Mouse (Mus musculus) small intestine, adult 2 months (tissue): ENCODE measurements around the gene Pdcd11. TPM values are rescaled to one million over a fixed set of nuclear protein-coding genes. Genes with fewer than 3 reads are reported as not detected.

ENCODE experiments used
- H3K27ac ChIP-seq: fragments of 200-500 bp; 2 replicates; pipeline ENCODE4 v1.5.1; 2012; ENCODE audit warnings: low read depth, low read length, control low read depth, inconsistent platforms; ENCODE audit not compliant: insufficient read depth
- H3K27me3 ChIP-seq: fragments of 200-500 bp; 2 replicates; pipeline ENCODE4 v1.6.1; 2012; ENCODE audit warnings: mild to moderate bottlenecking, moderate library complexity, low read length, inconsistent platforms; ENCODE audit not compliant: control insufficient read depth, insufficient read depth
- H3K36me3 ChIP-seq: fragments of 200-500 bp; 2 replicates; pipeline ENCODE4 v1.6.1; 2012; ENCODE audit warnings: mild to moderate bottlenecking, low read length, control low read depth, inconsistent platforms; ENCODE audit not compliant: control insufficient read depth, insufficient read depth
- H3K4me1 ChIP-seq: fragments of 200-500 bp; 2 replicates; pipeline ENCODE4 v1.6.1; 2012; ENCODE audit warnings: low read length, inconsistent platforms, mixed read lengths; ENCODE audit not compliant: control insufficient read depth, insufficient read depth, insufficient read length
- H3K4me3 ChIP-seq: fragments of 200-500 bp; 2 replicates; pipeline ENCODE4 v1.5.1; 2012; ENCODE audit warnings: low read depth, mild to moderate bottlenecking, control low read depth, inconsistent platforms, low read length, moderate library complexity
- CTCF ChIP-seq: fragments of 200-500 bp; IDR thresholded peaks from 2 replicates; pipeline ENCODE4 v1.5.1; 2012; ENCODE audit warnings: low read depth, mild to moderate bottlenecking, control low read depth, inconsistent platforms, low read length, moderate library complexity, mixed read lengths; ENCODE audit not compliant: insufficient replicate concordance, insufficient read length; ENCODE audit errors: extremely low read depth
- POLR2A ChIP-seq: fragments of 200-500 bp; IDR thresholded peaks from 2 replicates; pipeline ENCODE4 v1.6.1; 2012; ENCODE audit warnings: low read depth, mild to moderate bottlenecking, control low read depth, inconsistent platforms, low read length, moderate library complexity
- WGBS: fragments of 180-500 bp; shearing (Covaris S2); methylation state at CpG from one replicate; pipeline ENCODE4 v1.1.7; 2018; 5-methylcytosine and 5-hydroxymethylcytosine counted together
- polyA plus RNA-seq: library from polyadenylated mRNA; depleted of rRNA; stranded (reverse); fragments of >200 nt; gene quantifications from 2 replicates; pipeline ENCODE4 v1.2.3, GENCODE M21; 2012

Pdcd11 gene
- polyA plus RNA-seq, 1 experiment: 4.3 TPM

GRCm38 (mm10) chr19:47152062-47152369 is 61.4 kb downstream of the Pdcd11 start:
- 55% methylated on average over 12 of the region's 12 CpGs for WGBS
- Histone ChIP-seq H3K4me3 (no peak overlapping the region), H3K27ac (no peak overlapping the region), H3K4me1 (peaks cover 4% of the 10 kb centered on the region), H3K36me3 (no peaks in the 10 kb centered on the region), H3K27me3 (peaks cover 3% of the 10 kb centered on the region; the same call in 1 of the 2 replicates)
- no peak for TF ChIP-seq POLR2A
- TF ChIP-seq CTCF: no peak

GRCm38 (mm10) chr19:47153767-47154166 is 63.2 kb downstream of the Pdcd11 start:
- no peaks in the 10 kb centered on the region for H3K36me3 ChIP-seq
- peaks cover 3% of the 10 kb centered on the region; the same call in 1 of the 2 replicates for H3K27me3 ChIP-seq
- peaks cover 4% of the 10 kb centered on the region for H3K4me1 ChIP-seq
- TF ChIP-seq POLR2A (no peak), CTCF (no peak)
- H3K4me3 ChIP-seq: no peak overlapping the region
- WGBS: 86% methylated on average over 7 of the region's 7 CpGs
- no peak overlapping the region for H3K27ac ChIP-seq

- no peak within 1 kb of the TSS for H3K27ac ChIP-seq
- peaks cover 2% of the 10 kb centered on the region; the same call in 1 of the 2 replicates for H3K4me1 ChIP-seq
- H3K27me3 ChIP-seq: no peaks in the 10 kb centered on the region
- 79% methylated on average over 11 of the region's 11 CpGs for WGBS
- no peaks in the 10 kb centered on the region for H3K36me3 ChIP-seq
- H3K4me3 ChIP-seq: no peak within 1 kb of the TSS
- TF ChIP-seq POLR2A: no peak
- TF ChIP-seq CTCF: no peak
Measured at GRCm38 (mm10) chr19:47157664-47158063, 67.1 kb downstream of the Pdcd11 start, which contains the start of gene Calhm3. TSS of gene Calhm3 (minus strand) at chr19:47157764.

GRCm38 (mm10) chr19:47161669-47162068 is 71.1 kb downstream of the Pdcd11 start:
- Histone ChIP-seq H3K4me1 (no peaks in the 10 kb centered on the region), H3K27me3 (no peaks in the 10 kb centered on the region)
- 68% methylated on average over 4 of the region's 4 CpGs for WGBS

GRCm38 (mm10) chr19:47163176-47163744 is 72.7 kb downstream of the Pdcd11 start:
- no peaks in the 10 kb centered on the region for H3K36me3 ChIP-seq
- 91% methylated on average over 6 of the region's 6 CpGs for WGBS
- no peaks in the 10 kb centered on the region for H3K27me3 ChIP-seq
- H3K4me1 ChIP-seq: no peaks in the 10 kb centered on the region
- no peak for TF ChIP-seq POLR2A
- no peak overlapping the region for H3K27ac ChIP-seq
- no peak overlapping the region for H3K4me3 ChIP-seq

More at GRCm38 (mm10) chr19:47161669-47162068, 71.1 kb downstream of the Pdcd11 start:
- TF ChIP-seq POLR2A: no peak
- no peak for TF ChIP-seq CTCF
- Histone ChIP-seq H3K27ac (no peak overlapping the region), H3K4me3 (no peak overlapping the region), H3K36me3 (no peaks in the 10 kb centered on the region)

GRCm38 (mm10) chr19:47166758-47167157 is 76.2 kb downstream of the Pdcd11 start:
- 34% methylated on average over 3 of the region's 3 CpGs for WGBS
- no peaks in the 10 kb centered on the region for H3K4me1 ChIP-seq
- H3K27me3 ChIP-seq: no peaks in the 10 kb centered on the region
- no peaks in the 10 kb centered on the region for H3K36me3 ChIP-seq
- no peak for TF ChIP-seq POLR2A
- TF ChIP-seq CTCF: no peak
- no peak overlapping the region for H3K27ac ChIP-seq
- no peak overlapping the region for H3K4me3 ChIP-seq

- 53% methylated on average over 7 of the region's 7 CpGs for WGBS
Measured at GRCm38 (mm10) chr19:47167617-47168214, 77.1 kb downstream of the Pdcd11 start.

More at GRCm38 (mm10) chr19:47167617-47168214, 77.1 kb downstream of the Pdcd11 start:
- Histone ChIP-seq H3K4me1 (no peaks in the 10 kb centered on the region), H3K27ac (no peak overlapping the region), H3K4me3 (no peak overlapping the region), H3K36me3 (no peaks in the 10 kb centered on the region), H3K27me3 (no peaks in the 10 kb centered on the region)
- no peak for TF ChIP-seq CTCF
- no peak for TF ChIP-seq POLR2A
